Mouse (Mus musculus): ENCODE data around the gene Chrd. TPM values are rescaled to one million over a fixed set of nuclear protein-coding genes. Genes with fewer than 3 reads are reported as not detected.

Chrd gene
- total RNA-seq, 4 experiments from 2014 or later: 1.3 to 2.9 (median 2.3) TPM

Other genes with a start within 250 kb of the Chrd start
- gene Eif2b5, start 234.3 kb upstream of the Chrd start, total RNA-seq (2022): 10 to 100 TPM; 53.8 to 71.3 (median 68.1) TPM
- gene Dvl3, start 216.1 kb upstream of the Chrd start, total RNA-seq (2022): 10 to 100 TPM; 24.5 to 30.0 (median 27.2) TPM
- 100 to 1,000 TPM; 113 to 138 (median 134) TPM for gene Ap2m1, start 197.6 kb upstream of the Chrd start, total RNA-seq (2022)
- gene Abcf3, start 184.6 kb upstream of the Chrd start, total RNA-seq (2022): 10 to 100 TPM; 55.9 to 75.5 (median 66.6) TPM
- under 1 TPM in 1 of 4 experiments, not detected in 3; 0.13 TPM for gene Vwa5b2, start 143.7 kb upstream of the Chrd start, total RNA-seq (2022)
- gene Eef1akmt4, start 121.5 kb upstream of the Chrd start, total RNA-seq (2022): 1 to 10 TPM; 2.4 to 6.6 (median 4.4) TPM
- under 1 TPM in 1 of 4 experiments, not detected in 3; 0.09 TPM for gene Gm49333, start 121.5 kb upstream of the Chrd start, total RNA-seq (2022)
- gene Alg3, start 121.4 kb upstream of the Chrd start, total RNA-seq (2022): 10 to 100 TPM; 10.1 to 13.6 (median 12.2) TPM
- gene Camk2n2, start 111.8 kb upstream of the Chrd start, total RNA-seq (2022): 1 to 10 TPM in 1 of 4 experiments, under 1 TPM in 3; 0.41 to 1.5 (median 0.51) TPM
- under 1 TPM in 3 of 4 experiments, not detected in 1; 0.12 to 0.40 (median 0.19) TPM for gene Ece2, start 103.3 kb upstream of the Chrd start, total RNA-seq (2022)
- 100 to 1,000 TPM; 253 to 300 (median 286) TPM for gene Psmd2, start 81.5 kb upstream of the Chrd start, total RNA-seq (2022)
- gene Eif4g1, start 64.8 kb upstream of the Chrd start, total RNA-seq (2022): 100 to 1,000 TPM; 448 to 476 (median 451) TPM
- gene Fam131a, start 39.9 kb upstream of the Chrd start, total RNA-seq (2022): 10 to 100 TPM; 48.8 to 74.6 (median 59.1) TPM
- 10 to 100 TPM in 2 of 4 experiments, 1 to 10 TPM in 2; 7.5 to 10.5 (median 9.9) TPM for gene Polr2h, start 15.5 kb upstream of the Chrd start, total RNA-seq (2022)
- 1 to 10 TPM in 2 of 4 experiments, under 1 TPM in 2; 0.68 to 1.2 (median 1.1) TPM for gene Clcn2, start 15.4 kb upstream of the Chrd start, total RNA-seq (2022)
- 1 to 10 TPM; 4.8 to 7.1 (median 6.2) TPM for gene Thpo, start 1.4 kb downstream of the Chrd start, total RNA-seq (2022)

All from gastrocnemius, adult 8-10 months (tissue).